Mouse (Mus musculus): ENCODE data around the gene Ddb1.
"Not testable (repeated sequence)": the region's sequence is repeated elsewhere in the genome, so short reads cannot be mapped to it uniquely, and the experiment has no call there.

Gene Ddb1

DNA sequence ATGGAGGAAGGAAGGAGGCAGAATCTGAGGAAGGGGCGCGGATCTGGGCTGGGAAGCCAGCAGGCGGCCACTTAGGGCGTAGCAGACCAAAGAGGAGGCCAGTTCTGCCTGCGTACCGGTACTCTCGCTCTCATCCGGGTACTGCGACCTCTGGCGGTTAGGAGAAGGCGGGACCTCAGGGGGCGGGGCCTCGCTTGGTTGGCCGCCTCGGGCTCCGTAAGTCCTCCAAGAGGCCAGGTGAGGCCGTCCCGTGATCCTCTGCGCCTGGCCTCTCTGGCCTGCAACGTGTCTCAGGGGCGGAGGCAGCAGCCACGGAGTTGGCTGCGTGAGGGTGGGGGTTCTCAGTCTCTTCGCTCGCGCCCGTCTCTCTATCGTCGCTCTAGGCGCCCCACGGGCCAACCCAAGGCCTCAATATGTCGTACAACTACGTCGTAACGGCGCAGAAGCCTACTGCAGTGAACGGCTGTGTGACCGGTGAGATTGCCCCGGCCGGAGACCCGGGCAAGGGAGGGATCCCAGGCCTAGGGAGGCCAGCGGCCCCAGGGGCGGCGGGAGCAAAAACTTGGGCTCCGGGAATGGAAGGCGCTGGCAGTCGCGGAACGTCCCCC lies at the start of gene Ddb1, which contains the start of gene Tkfc:
Gene Ddb1, plus strand, starts transcription at position 35 of the 608 bp plus-strand sequence.
Gene Tkfc, minus strand, starts transcription at position 362 of the 608 bp plus-strand sequence.
- peak; percentile 99 for DNase-seq

DNA sequence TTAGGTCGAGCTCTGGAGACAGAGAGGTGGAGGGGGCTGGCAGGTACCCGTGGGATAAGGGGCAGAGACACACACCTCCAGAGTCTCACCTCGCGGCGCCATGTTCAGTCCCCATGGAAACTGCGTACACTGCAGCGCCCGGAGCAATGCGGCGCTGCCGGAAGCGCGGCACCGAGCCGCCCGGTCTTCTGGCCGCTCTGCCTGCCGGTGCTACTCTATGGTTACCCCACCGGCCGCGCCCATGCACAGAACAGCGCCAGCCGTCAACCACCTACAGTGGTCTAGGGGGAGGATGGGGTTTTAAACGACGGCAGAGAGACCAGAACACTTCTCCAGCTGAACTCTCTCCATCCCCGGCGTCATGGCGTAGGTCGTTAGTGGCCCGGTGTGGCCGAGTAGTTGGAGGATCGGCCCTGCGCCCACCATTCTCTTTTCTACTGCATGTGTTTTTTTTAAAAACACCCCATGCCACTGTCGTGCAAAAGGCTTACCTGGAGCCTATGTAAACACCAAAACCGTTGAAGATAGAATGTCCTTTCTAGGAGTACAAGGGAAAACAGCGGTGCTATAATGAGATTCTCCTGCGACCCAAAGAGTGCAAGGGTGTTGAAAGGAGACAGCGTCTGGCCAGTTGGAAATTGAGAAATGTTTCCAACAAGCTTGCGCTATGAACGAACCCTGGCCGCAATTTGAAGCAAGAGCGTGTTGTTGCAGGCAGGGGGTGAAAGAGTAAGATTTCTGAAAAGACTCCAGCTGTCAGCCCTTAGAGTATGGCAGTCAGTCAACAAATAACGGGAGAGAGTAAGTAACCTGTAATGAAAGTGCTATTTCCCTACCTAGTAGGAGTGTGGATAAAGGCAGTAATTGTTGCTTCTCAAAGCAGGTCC lies 49.3 kb upstream of the Ddb1 start, which contains the start of gene Tmem216:
Gene Tmem216, minus strand, starts transcription at position 615 of the 887 bp plus-strand sequence.
- peak; percentile 91 for DNase-seq

DNA sequence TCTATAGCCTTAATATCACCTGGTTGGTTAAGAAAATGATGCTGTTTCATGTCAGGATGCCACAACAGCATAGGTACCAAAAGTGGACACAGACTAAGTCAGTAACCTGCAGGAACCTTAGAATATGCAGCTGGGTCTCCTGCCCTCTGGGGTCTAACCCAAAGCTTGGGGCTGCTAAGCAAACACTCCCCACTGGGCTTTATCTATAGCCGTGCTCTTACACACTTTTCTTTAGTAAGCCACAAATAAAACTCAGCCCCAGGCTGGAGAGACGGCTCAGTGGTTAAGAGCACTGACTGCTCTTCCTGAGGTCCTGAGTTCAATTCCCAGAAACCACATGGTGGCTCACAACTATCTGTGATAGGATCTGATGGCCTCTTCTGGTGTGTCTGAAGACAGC lies 48.1 kb upstream of the Ddb1 start:
- DNase-seq: no peak

DNA sequence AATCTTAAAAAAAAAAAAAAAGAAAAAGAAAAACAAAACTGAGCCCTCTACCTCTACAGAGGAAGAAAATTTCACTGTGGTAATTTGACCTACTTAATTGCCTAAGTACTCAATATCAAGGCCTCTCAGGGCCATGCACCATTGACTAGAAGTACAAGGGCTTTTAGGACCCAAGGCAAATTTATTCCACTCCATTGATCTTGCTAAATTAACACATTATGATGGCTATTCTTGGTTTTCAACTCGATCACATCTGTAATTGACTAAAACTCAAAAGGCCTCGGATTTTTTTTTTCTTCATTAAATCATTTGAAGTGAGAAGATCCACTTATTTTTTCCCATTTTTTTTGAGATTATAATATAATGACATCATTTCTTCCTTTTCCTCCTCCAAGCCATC lies 47.7 kb upstream of the Ddb1 start:
- no peak for DNase-seq

DNA sequence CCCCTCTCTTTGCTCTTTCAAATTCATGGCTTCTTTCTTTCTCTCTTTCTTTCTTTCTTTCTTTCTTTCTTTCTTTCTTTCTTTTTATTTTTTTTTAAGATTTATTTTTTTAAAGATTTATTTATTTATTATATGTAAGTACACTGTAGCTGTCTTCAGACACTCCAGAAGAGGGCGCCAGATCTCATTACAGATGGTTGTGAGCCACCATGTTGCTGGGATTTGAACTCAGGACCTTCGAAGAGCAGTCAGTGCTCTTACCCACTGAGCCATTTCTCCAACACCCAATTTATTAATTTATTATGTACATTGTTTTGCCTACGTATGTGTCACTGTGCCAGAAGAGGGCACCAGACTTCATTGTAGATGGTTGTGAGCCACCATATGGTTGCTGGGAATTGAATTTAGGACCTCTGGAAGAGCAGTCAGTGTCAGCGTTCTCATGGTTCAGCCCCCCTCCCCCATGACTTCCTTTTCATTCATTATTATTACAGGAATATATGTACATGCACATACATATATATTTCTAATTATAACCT lies 47.2 kb upstream of the Ddb1 start:
- DNase-seq: not testable (repeated sequence)

DNA sequence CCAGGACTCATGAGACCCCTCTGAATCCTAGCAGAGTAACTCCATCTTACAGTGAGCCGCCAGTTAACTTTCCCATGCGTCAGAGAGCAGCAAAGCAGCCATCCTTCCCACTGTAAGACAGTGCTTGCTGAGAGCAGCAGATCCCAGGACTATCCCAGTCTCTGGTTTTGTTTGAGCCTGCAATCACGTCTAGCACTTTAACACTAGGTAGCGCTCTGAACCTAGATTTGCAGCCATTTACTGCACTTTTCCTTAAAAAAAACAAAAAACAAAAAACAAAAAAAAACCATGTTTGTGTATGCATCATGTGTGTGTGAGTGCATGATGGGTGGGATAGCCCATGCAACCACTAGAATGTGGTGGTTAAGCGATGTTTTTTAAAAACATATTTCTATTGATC lies 45.0 kb upstream of the Ddb1 start:
- DNase-seq: peak; percentile 10

DNA sequence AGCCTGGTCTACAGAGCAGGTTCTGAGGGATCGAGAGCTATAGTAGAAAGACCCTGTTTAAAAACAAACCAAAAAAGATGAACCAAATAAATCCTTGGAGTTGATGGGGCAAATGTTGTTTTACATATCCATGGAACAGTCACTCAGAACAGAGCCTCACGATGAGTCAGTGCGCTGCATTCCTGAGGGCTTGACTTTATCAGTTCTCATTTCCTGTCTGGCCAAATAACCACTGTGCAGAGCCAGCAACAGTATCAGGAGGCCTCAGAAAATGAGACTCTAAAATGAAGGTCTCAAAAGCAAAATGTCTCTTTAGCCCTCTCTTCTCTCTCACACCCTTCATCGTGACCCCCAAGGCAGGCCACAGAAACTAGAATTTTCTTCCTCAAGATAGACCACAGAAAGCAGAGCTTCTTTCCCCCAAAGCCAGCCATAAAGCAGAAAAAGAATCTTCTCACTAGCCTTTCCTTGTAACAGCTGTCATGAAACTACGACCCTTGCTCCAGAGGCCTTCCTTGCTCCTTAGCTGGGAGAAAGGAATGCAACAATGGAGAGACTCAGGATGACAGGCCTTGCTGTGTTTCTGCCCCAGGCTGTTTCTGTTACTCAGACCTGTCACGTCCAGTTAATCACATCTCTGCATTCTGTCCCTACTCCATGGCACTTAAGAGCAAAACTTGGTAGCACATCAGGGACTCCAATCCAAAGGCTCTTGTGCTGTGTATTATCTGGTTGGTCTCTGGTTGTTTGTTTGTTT lies 43.4 kb upstream of the Ddb1 start:
- peak; percentile 42 for DNase-seq

DNA sequence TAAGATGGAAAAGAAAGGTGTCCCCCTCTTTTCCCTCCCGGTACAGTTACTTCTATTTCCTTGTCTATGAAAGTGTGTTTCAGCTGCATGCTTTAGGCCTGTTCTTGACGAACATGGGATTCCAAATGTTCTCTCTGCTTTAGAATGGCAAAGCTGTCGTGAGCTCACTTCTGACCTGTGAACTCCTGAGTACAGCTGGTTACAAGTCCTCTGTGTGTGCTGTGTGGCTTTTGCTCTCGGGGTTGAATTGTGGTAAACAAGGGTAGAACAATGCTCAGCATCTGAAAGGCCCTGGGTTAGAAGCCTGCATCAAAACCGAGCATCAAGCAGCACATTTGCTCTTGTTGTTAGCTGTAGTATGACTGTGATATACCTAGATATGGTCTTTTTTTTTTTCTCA lies 42.8 kb upstream of the Ddb1 start:
- no peak for DNase-seq

DNA sequence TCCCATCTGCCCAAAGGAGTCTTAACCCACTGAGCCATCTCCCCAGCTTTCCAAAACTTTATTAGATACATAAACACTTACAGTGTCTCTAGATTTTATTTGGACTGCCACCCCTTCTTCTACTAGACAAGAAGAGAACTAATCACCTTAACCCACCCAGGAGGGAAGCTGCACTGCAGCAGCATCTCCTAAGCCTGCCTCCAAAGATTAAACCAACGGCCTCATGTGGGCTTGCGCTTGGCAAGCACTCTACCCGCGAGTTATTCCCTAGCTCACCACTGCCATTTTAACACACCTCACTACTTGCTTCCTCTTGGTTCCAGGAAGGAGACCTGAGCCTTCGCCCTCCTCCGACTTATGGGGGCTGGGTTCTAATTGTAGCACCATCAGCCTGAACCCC lies 40.8 kb upstream of the Ddb1 start:
- no peak for DNase-seq

DNA sequence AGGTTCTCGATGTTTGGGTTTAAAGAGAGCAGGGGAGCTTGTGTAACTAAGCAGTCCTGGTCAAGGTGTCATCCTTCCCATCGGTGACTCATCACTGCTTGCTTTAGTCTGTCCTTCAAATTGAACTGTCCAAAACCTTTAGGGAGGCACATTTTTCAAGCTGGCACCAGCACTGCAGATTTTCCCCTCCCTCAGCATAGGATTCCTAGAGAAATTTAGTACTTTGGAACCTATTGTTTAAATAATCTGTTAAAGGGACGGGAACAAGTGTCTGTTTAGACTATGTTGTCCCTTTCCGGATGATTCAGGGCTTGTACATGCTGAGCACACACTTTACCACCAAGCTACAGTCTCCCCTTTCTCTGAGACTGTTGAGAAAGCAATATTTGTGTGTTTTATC lies 39.9 kb upstream of the Ddb1 start:
- DNase-seq: no peak

DNA sequence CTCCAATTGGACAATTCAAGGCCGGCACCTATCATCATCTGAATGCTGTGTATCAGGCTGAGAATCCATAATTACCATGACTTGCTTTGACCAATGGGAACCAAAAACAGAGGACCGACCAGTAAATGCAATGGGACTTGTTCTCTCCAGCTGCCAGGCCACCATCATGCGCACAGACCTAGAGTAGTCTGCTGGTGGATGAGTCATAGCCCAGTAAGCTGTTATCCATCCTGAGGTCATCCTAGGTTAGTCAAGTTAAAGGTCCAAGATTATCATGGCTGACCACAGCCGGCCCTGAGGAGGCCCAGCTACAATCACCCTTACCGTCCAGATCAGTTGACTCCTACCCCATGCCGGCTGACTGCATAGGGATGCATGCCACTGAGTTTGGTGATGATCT lies 35.5 kb upstream of the Ddb1 start:
- peak; percentile 11 for DNase-seq

DNA sequence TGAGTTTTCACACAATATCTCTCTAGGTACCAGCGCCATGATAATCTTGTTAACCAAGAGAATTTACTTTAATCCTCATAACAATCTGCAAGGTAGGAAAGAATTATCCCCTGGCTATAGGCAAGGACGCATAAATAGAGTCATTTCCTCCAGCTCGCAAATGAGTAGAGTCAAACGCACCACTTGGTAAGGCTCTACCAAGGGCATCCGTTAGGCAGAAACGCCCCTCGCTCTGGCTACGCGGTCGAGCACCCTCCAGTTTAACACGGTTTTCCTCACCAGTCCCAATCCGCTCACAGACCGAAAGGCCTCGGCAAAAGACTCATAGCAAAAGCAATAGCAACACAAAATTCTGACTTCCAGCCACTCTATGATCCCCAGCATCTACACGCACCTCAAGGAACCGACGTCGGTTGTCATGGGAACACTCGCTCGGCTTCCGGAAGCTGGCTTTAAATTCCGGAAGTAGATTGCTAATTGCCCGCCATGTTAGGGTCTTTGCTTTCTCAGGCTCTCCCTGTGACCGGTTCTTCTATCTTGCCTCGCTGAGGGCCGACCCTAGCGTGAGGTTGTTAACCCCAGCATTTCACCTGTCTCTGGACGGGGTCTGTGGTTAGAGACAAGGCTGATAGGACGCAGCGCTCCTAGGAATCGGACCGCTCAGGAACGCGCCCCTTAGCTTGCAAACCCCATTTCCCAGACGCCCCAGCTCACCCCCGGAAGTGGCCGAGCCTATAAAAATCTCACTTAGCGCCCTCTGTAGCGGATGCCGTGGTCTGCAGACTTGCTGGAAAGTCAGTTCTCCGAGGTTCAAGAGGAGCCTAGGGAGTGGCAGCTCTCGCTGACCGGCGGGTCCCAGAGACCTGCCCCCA lies 28.2 kb upstream of the Ddb1 start, which contains the start of the genes Cyb561a3 and Tmem138:
Gene Cyb561a3, plus strand, starts transcription at position 483 of the 872 bp plus-strand sequence.
Gene Tmem138, minus strand, starts transcription at position 673 of the 872 bp plus-strand sequence.
- DNase-seq: peak; percentile 96

DNA sequence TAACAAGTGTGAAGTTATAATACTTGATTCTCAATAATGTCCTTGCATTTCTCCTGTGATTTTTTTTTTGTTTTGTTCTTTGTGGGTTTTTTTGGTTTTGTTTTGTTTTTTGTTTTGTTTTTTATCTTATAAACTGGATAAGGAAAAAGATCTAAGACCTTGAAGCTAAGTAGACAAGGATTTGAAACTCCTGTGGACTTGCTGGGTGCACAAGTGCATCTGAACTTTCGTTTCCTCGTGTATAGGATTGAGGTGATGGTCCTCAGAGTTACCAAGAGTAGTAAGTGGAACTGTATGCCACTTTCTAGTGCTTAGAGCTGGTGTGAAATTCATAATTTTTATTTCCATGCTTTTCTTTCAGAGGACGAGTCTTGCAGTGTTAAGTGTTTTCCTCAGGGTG lies 25.0 kb upstream of the Ddb1 start:
- no peak for DNase-seq

DNA sequence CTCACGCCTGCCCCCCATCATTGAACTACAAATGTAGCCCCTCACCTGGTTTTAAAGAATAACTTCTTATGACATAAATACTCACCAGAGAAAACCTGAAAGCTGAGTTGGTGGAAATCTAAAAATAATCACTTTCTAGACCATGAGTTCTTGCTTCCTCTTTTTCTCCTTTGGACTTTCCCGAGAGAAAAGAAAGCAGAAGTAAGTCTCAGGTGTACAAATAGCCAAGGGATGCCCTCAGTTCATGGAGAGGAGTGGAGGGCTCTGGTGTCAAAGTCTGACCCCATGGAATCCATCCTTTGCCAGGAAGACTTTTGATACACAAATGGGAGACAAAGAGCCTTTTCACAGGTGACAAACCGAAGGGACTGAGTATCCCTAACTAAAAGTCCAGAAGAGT lies 24.4 kb upstream of the Ddb1 start:
- DNase-seq: no peak

DNA sequence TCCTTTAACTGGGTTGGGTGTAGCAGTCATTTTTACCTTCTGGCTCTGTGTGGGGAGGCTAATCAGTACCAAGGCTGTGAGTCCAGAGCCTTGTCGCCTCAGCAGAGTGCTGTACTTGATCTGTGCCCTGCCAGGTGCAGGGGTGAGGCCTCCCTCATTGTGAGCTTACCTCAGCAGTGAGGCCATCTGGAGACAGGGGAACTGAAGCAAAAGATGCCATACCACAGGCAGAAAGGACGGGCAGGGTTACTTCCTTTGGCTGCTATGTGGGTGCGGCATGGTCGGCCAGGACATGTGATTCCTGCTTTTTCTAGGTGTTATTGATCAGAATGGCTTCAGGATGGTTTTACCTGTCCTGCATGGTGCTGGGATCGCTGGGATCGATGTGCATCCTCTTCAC lies 23.1 kb upstream of the Ddb1 start:
- no peak for DNase-seq

DNA sequence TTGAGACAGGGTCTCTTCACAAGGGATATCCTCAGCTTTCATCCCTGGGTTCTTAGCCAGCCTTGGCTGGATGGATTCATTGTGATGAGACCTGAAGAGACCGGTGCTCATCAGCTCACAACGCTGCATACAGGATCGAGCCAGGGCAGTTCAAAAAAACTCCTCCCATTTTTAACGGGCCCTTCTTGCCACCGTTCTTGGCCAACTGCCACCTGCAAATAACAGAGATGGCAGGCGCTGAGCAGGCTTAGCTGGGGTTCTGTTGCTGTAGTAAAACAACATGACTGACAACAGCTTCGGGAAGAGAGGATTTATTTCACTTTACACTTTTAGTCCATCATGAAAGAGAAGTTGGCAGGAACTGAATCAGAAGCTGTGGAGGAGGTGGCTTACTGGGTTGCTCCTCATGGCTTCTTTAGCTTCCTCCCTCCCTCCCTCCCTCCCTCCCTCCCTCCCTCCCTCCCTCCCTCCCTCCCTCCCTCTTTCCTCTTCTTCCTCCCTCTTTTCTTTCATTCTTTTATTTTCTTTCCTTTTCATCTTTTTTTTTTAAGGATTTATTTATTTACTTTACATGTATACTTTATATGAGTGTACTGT lies 21.5 kb upstream of the Ddb1 start:
- DNase-seq: no peak

DNA sequence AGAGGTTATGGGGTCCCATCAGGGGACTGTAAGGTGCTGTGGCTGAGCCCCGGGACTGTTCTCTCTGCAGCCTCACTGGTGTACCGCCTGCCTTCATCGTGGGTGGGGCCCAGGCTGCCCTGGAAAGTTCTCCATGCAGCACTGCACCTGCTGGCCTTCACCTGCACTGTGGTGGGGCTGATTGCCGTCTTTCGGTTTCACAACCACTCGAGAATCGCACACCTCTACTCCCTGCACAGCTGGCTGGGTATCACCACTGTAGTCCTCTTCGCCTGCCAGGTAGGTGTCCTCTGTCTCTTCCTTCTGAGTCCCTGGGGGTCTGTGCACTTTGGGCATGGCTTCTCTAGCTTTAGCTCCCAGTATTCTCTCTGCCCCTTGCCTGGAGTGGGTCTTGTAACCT lies 20.0 kb upstream of the Ddb1 start:
- no peak for DNase-seq

DNA sequence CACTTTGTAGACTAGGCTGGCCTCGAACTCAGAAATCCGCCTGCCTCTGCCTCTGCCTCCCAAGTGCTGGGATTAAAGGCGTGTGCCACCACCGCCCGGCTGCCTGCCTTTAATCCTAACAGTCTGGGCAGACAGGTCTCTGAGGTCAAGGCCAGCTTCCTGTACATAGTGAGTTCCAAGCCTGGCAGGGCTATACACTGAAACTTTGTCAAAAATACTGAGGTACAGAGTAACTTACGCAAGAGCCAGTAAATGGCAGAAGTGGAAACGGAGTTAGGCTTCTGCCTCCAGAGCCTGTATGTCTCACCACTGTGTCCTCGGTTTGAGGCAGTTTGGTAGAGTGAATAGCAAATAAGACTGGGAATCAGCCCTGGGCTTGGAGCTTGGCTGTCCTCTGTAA lies 17.9 kb upstream of the Ddb1 start:
- no peak for DNase-seq

DNA sequence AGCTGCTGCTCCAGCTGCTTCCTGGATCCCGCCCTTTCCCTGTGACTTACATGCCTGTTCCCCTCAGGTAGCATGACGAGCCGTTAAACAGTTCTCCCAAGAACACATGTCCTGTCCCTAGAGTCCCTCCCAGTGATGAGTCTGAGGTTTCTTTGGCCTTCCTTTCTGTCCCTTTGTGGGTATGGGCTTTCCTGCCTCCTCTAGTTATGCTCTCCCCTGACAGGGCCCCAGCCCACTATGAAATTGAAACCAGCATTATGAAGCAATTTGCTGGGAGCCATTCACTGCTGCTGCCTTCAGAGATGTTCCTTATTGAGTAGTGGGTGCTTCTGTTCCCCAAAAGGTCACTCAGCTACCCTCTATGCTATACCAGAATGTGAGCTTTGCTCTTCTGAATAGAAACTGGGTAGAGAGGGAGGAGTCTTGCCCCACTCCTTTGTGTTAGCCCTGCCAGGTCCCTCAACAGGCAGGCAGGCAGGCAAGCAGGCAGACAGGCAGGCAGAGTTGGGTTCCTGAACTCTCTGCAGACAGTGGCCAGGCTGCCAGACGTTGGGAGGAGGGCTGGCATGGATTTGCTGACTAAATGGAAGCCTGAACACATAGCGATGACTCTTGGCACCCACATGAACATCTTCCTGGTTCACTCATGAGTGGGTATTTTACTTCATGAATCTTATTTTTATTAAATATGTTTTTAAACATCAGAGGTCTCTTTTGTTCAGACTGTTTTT lies 15.8 kb upstream of the Ddb1 start:
- no peak for DNase-seq

DNA sequence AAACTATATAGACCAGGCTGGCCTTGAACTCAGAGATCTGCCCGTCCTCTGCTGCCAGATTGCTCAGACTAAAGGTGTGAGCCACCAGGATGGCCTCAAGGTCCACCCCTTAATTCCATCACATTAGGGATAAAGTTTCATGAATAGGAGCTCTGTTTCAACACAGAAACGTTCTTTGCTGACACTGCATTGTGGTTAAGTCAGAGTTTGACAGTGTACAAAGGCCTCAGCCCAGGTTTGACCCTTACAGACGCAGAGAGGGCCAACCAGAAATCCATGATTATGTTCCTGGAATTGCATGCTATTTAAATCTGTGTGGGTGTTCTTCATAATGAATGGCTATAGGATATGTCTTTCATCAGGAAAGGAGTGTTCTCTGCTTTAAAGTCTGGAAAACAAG lies 14.8 kb upstream of the Ddb1 start:
- DNase-seq: no peak
